Mouse (Mus musculus): ENCODE measurements around the gene Cib2. TPM values are rescaled to one million over a fixed set of nuclear protein-coding genes. Genes with fewer than 3 reads are reported as not detected.

Cib2 gene
- polyA plus RNA-seq, 1 experiment, result 5.8 TPM

DNA sequence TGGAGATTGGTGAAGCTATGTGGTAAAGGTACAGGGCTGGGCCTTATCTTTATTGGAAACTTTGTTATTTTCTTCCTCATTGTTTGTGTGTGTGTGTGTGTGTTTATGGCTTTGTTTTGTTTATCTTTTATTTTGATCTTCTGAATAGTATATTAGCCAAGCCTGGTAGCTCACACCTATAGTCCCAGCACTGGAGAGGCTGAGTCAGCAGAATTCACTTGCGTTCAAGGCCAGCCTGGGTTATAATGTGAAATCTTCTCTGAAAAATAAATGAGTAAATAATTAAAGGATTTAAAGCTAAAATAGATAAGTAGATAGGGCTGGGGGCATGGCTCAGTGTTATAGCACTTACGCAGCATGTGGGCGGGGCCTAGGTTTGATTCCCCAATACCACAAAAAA, 21.8 kb downstream of the Cib2 start:
- no peak for DNase-seq
- no peak for TF ChIP-seq POLR2A (IDR thresholded peaks at IDR 0.05; ENCODE audit: control insufficient read depth, extremely low read depth, insufficient read depth, low read length, poor library complexity)
- no peak for TF ChIP-seq CTCF (IDR thresholded peaks at IDR 0.05; ENCODE audit: borderline replicate concordance, control insufficient read depth, extremely low read depth, insufficient read depth, low read length, poor library complexity)
- H3K36me3 ChIP-seq (ENCODE audit: control insufficient read depth, insufficient read depth, low read length), result no peaks in the 10 kb centered on the region
- 97% methylated on average over 3 of the region's 3 CpGs for WGBS
- H3K4me1 ChIP-seq (replicated peaks; ENCODE audit: control insufficient read depth, insufficient read depth, low read length), result no peaks in the 10 kb centered on the region
- no peak overlapping the region for H3K27ac ChIP-seq (ENCODE audit: control insufficient read depth, insufficient read depth, low read length)
- no peak overlapping the region for H3K4me3 ChIP-seq (ENCODE audit: control insufficient read depth, insufficient read depth, low read length)
- H3K27me3 ChIP-seq (ENCODE audit: control insufficient read depth, insufficient read depth, low read length), result no peaks in the 10 kb centered on the region

GRCm38 (mm10) chr9:54537480-54537879, 22.5 kb downstream of the Cib2 start:
- Histone ChIP-seq H3K36me3 (ENCODE audit: control insufficient read depth, insufficient read depth, low read length) (no peaks in the 10 kb centered on the region), H3K27me3 (ENCODE audit: control insufficient read depth, insufficient read depth, low read length) (no peaks in the 10 kb centered on the region), H3K4me1 (replicated peaks; ENCODE audit: control insufficient read depth, insufficient read depth, low read length) (no peaks in the 10 kb centered on the region), H3K27ac (ENCODE audit: control insufficient read depth, insufficient read depth, low read length) (no peak overlapping the region), H3K4me3 (ENCODE audit: control insufficient read depth, insufficient read depth, low read length) (no peak overlapping the region)
- 80% methylated on average over 3 of the region's 3 CpGs for WGBS
- no peak for TF ChIP-seq CTCF (IDR thresholded peaks at IDR 0.05; ENCODE audit: borderline replicate concordance, control insufficient read depth, extremely low read depth, insufficient read depth, low read length, poor library complexity)
- TF ChIP-seq POLR2A (IDR thresholded peaks at IDR 0.05; ENCODE audit: control insufficient read depth, extremely low read depth, insufficient read depth, low read length, poor library complexity), result no peak
- DNase-seq, result no peak

DNA sequence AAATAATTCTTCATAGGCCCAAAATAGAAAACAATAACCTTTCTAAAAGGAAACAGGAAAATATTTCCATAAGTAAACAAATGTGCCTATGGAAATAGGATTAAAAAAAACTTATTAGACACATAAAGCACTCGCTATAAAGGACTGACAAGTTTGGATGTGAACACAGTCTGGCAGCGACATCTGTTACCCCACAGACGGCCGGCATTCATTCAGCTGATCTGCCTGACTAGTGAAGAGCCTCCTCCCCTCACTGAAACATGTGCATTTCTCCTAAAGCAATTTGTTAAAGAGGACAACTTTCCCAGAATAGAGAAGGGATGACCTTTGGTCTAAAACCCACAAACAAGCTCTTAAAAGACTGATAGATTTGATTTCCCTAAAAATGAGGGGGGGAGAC, 23.0 kb downstream of the Cib2 start:
- Histone ChIP-seq H3K4me3 (ENCODE audit: control insufficient read depth, insufficient read depth, low read length) (no peak overlapping the region), H3K27ac (ENCODE audit: control insufficient read depth, insufficient read depth, low read length) (no peak overlapping the region), H3K36me3 (ENCODE audit: control insufficient read depth, insufficient read depth, low read length) (no peaks in the 10 kb centered on the region), H3K4me1 (replicated peaks; ENCODE audit: control insufficient read depth, insufficient read depth, low read length) (no peaks in the 10 kb centered on the region), H3K27me3 (ENCODE audit: control insufficient read depth, insufficient read depth, low read length) (no peaks in the 10 kb centered on the region)
- DNase-seq, result no peak
- 88% methylated on average over 4 of the region's 4 CpGs for WGBS
- no peak for TF ChIP-seq POLR2A (IDR thresholded peaks at IDR 0.05; ENCODE audit: control insufficient read depth, extremely low read depth, insufficient read depth, low read length, poor library complexity)
- TF ChIP-seq CTCF (IDR thresholded peaks at IDR 0.05; ENCODE audit: borderline replicate concordance, control insufficient read depth, extremely low read depth, insufficient read depth, low read length, poor library complexity), result no peak

DNA sequence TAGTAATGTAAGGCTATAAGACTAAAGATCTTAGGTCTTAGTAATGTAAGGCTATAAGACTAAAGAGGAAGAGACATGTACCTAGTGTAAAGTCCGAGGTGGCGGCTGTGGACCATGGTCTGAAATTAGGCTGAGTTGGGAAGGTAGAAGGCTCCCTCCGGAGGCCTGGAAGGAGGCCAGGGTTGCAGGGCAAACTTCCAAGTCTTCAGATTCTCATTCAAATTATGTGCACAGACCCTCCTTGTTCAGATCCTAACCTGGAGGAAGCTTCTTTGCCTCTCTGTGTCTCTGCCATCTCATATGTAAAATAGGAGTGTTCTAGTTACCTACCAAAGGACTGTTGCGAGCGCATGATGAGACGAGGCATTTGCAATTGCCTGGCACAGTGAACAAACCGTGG, 23.8 kb downstream of the Cib2 start:
- H3K36me3 ChIP-seq (ENCODE audit: control insufficient read depth, insufficient read depth, low read length), result no peaks in the 10 kb centered on the region
- no peaks in the 10 kb centered on the region for H3K4me1 ChIP-seq (replicated peaks; ENCODE audit: control insufficient read depth, insufficient read depth, low read length)
- TF ChIP-seq POLR2A (IDR thresholded peaks at IDR 0.05; ENCODE audit: control insufficient read depth, extremely low read depth, insufficient read depth, low read length, poor library complexity), result no peak
- TF ChIP-seq CTCF (IDR thresholded peaks at IDR 0.05; ENCODE audit: borderline replicate concordance, control insufficient read depth, extremely low read depth, insufficient read depth, low read length, poor library complexity), result no peak
- H3K27me3 ChIP-seq (ENCODE audit: control insufficient read depth, insufficient read depth, low read length), result no peaks in the 10 kb centered on the region
- no peak overlapping the region for H3K4me3 ChIP-seq (ENCODE audit: control insufficient read depth, insufficient read depth, low read length)
- 91% methylated on average over 7 of the region's 7 CpGs for WGBS
- no peak overlapping the region for H3K27ac ChIP-seq (ENCODE audit: control insufficient read depth, insufficient read depth, low read length)
- no peak for DNase-seq

- no peak for TF ChIP-seq CTCF (IDR thresholded peaks at IDR 0.05; ENCODE audit: borderline replicate concordance, control insufficient read depth, extremely low read depth, insufficient read depth, low read length, poor library complexity)
- TF ChIP-seq POLR2A (IDR thresholded peaks at IDR 0.05; ENCODE audit: control insufficient read depth, extremely low read depth, insufficient read depth, low read length, poor library complexity), result no peak
- DNase-seq, result no peak
- Histone ChIP-seq H3K4me3 (ENCODE audit: control insufficient read depth, insufficient read depth, low read length) (no peak overlapping the region), H3K36me3 (ENCODE audit: control insufficient read depth, insufficient read depth, low read length) (no peaks in the 10 kb centered on the region), H3K27ac (ENCODE audit: control insufficient read depth, insufficient read depth, low read length) (no peak overlapping the region), H3K27me3 (ENCODE audit: control insufficient read depth, insufficient read depth, low read length) (no peaks in the 10 kb centered on the region), H3K4me1 (replicated peaks; ENCODE audit: control insufficient read depth, insufficient read depth, low read length) (no peaks in the 10 kb centered on the region)
- 88% methylated on average over 5 of the region's 5 CpGs for WGBS
Observed at GRCm38 (mm10) chr9:54533975-54534374, 26.0 kb downstream of the Cib2 start.

DNA sequence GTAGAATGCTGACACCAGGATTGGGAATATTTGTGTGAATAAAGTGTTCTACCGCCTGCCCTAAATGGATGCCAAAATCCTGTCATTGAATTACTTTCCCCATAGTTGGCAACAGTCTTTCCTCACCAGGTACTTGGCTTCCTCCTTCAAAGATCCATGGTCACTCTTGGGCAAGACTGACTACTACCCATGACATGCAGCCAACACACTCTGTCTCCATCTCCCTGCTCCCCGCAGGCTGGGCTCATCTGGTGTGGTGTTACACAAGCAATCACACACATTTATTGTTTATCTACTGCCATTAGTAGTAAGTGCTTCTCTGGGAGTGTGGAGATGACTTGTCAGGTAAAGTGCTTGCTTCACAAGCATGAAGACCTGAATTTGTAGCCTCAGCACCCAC, 27.1 kb downstream of the Cib2 start:
- H3K4me1 ChIP-seq (replicated peaks; ENCODE audit: control insufficient read depth, insufficient read depth, low read length), result no peaks in the 10 kb centered on the region
- no peak for DNase-seq
- H3K27ac ChIP-seq (ENCODE audit: control insufficient read depth, insufficient read depth, low read length), result no peak overlapping the region
- H3K4me3 ChIP-seq (ENCODE audit: control insufficient read depth, insufficient read depth, low read length), result no peak overlapping the region
- no peaks in the 10 kb centered on the region for H3K27me3 ChIP-seq (ENCODE audit: control insufficient read depth, insufficient read depth, low read length)
- WGBS, result 95% methylated on average over 2 of the region's 2 CpGs
- TF ChIP-seq CTCF (IDR thresholded peaks at IDR 0.05; ENCODE audit: borderline replicate concordance, control insufficient read depth, extremely low read depth, insufficient read depth, low read length, poor library complexity) (no peak), POLR2A (IDR thresholded peaks at IDR 0.05; ENCODE audit: control insufficient read depth, extremely low read depth, insufficient read depth, low read length, poor library complexity) (no peak)
- no peaks in the 10 kb centered on the region for H3K36me3 ChIP-seq (ENCODE audit: control insufficient read depth, insufficient read depth, low read length)

DNA sequence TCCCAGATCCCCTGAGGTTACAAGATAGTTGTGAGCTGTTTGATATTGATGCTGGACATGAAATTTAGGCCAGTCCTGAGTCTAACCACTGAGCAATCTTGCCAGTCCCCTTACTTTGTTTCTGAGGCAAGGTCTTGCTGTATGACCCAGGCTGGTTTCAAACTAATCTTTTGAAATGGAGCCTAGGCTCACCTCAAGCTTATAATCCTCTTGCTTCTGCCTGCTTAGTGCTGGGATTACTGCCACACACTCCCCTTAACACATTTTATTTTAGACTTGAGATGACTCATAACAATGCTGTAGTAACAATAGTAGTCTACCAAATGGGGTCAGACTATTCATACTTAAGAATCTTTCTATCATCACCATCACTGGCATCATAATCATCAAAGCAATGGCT, 28.6 kb downstream of the Cib2 start:
- Histone ChIP-seq H3K27ac (ENCODE audit: control insufficient read depth, insufficient read depth, low read length) (no peak overlapping the region), H3K27me3 (ENCODE audit: control insufficient read depth, insufficient read depth, low read length) (no peaks in the 10 kb centered on the region), H3K4me3 (ENCODE audit: control insufficient read depth, insufficient read depth, low read length) (no peak overlapping the region), H3K36me3 (ENCODE audit: control insufficient read depth, insufficient read depth, low read length) (no peaks in the 10 kb centered on the region), H3K4me1 (replicated peaks; ENCODE audit: control insufficient read depth, insufficient read depth, low read length) (no peaks in the 10 kb centered on the region)
- TF ChIP-seq CTCF (IDR thresholded peaks at IDR 0.05; ENCODE audit: borderline replicate concordance, control insufficient read depth, extremely low read depth, insufficient read depth, low read length, poor library complexity) (no peak), POLR2A (IDR thresholded peaks at IDR 0.05; ENCODE audit: control insufficient read depth, extremely low read depth, insufficient read depth, low read length, poor library complexity) (no peak)
- no peak for DNase-seq

Measured in thymus, adult 2 months (tissue).